Mouse (Mus musculus) liver, postnatal 0 days (tissue): ENCODE results near the gene Pitx3. TPM values are rescaled to one million over a fixed set of nuclear protein-coding genes. Genes with fewer than 3 reads are reported as not detected.

Experiments
- ATAC-seq: fragments of 200-750 bp; cut with Nextera tagmentation; 2 replicates; pipeline ENCODE4 v1.8.0; 2017; ENCODE audit warnings: mild to moderate bottlenecking, moderate library complexity
- DNase-seq: peaks from one replicate; pipeline ENCODE4 v3.0.0-alpha.2; 2016
- H3K27ac ChIP-seq: fragments of 300-500 bp; sonication (generic); 2 replicates; pipeline ENCODE4 v1.5.1; 2014; ENCODE audit warnings: antibody characterized with exemption, moderate library complexity, mild to moderate bottlenecking, low read depth
- H3K27me3 ChIP-seq: fragments of 300-500 bp; sonication (generic); 2 replicates; pipeline ENCODE4 v1.6.1; 2014; ENCODE audit warnings: low read length, control low read depth, mixed read lengths; ENCODE audit not compliant: insufficient read depth
- H3K36me3 ChIP-seq: fragments of 300-500 bp; sonication (generic); replicated peaks from 2 replicates; pipeline ENCODE4 v1.6.1; 2014; ENCODE audit warnings: mild to moderate bottlenecking, control low read depth, low read length, moderate library complexity, mixed read lengths; ENCODE audit not compliant: insufficient read depth
- H3K4me1 ChIP-seq: fragments of 300-500 bp; sonication (generic); 2 replicates; pipeline ENCODE4 v1.6.1; 2014; ENCODE audit warnings: antibody characterized with exemption, mild to moderate bottlenecking, control low read depth; ENCODE audit not compliant: insufficient read depth
- H3K4me2 ChIP-seq: fragments of 300-500 bp; sonication (generic); 2 replicates; pipeline ENCODE4 v1.6.1; 2014; ENCODE audit warnings: low read depth, mild to moderate bottlenecking, low read length, moderate library complexity, mixed read lengths
- H3K4me3 ChIP-seq: fragments of 300-500 bp; sonication (generic); 2 replicates; pipeline ENCODE4 v1.5.1; 2014; ENCODE audit warnings: low read depth, low read length
- H3K9ac ChIP-seq: fragments of 300-500 bp; sonication (generic); replicated peaks from 2 replicates; pipeline ENCODE4 v1.6.1; 2014; ENCODE audit warnings: mild to moderate bottlenecking, moderate library complexity
- H3K9me3 ChIP-seq: fragments of 300-500 bp; sonication (generic); 2 replicates; pipeline ENCODE4 v1.6.1; 2016; ENCODE audit warnings: mild to moderate bottlenecking, control low read depth, low read length, mixed read lengths
- CTCF ChIP-seq: sonication (generic); IDR thresholded peaks from 2 replicates; pipeline ENCODE4 v1.5.1; 2016; ENCODE audit warnings: antibody characterized with exemption, low read depth
- EP300 ChIP-seq: IDR thresholded peaks from 2 replicates; pipeline ENCODE4 v1.6.1; 2016; ENCODE audit warnings: antibody characterized with exemption, low read depth, mild to moderate bottlenecking
- WGBS: fragments of 180-500 bp; shearing (Covaris S2); extraction: QIAGEN DNeasy Blood & Tissue Kit; methylation state at CpG from one replicate; pipeline ENCODE4 v1.1.7; 2014; ENCODE audit not compliant: insufficient replicate concordance; 5-methylcytosine and 5-hydroxymethylcytosine counted together
- polyA plus RNA-seq: library from polyadenylated mRNA; unstranded; fragments of >200 nt; fragmentation: Nextera tagmentation; extraction: Ambion mirVana; gene quantifications from 2 replicates; pipeline ENCODE4 v1.2.1, GENCODE M21; 2015

Gene Pitx3
- polyA plus RNA-seq, 1 experiment from 2014 or later, result not detected

DNA sequence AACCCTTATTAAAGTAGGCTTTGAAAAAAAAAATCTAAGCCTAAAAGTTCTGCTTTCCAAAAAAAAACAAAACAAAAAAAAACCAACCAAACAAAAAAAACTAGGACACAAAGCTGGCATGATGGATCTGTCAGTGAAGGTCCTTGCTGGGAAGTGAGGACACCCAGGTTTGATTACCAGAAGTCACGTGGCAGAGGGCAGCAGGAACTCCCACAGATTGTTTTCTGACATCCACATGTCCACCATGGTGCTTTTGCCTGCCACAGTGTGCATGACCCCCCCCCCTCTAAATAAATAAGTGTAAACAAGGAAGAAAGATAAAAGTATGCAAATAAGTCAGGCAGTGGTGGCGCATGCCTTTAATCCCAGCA is 44.0 kb downstream of the Pitx3 start:
- peak; percentile 51; the same call in 1 of the 2 replicates for ATAC-seq
- Histone ChIP-seq H3K27ac (no peak overlapping the region), H3K4me1 (no peaks in the 10 kb centered on the region), H3K27me3 (no peaks in the 10 kb centered on the region), H3K9me3 (0 out of 2 replicates have a peak, but pooled peaks cover 2% of the 10 kb centered on the region), H3K4me2 (no peak overlapping the region), H3K9ac (no peak overlapping the region), H3K36me3 (no peaks in the 10 kb centered on the region), H3K4me3 (no peak overlapping the region)
- DNase-seq, result no peak
- 66% methylated on average over 2 of the region's 2 CpGs for WGBS
- no peak for TF ChIP-seq EP300
- no peak for TF ChIP-seq CTCF

DNA sequence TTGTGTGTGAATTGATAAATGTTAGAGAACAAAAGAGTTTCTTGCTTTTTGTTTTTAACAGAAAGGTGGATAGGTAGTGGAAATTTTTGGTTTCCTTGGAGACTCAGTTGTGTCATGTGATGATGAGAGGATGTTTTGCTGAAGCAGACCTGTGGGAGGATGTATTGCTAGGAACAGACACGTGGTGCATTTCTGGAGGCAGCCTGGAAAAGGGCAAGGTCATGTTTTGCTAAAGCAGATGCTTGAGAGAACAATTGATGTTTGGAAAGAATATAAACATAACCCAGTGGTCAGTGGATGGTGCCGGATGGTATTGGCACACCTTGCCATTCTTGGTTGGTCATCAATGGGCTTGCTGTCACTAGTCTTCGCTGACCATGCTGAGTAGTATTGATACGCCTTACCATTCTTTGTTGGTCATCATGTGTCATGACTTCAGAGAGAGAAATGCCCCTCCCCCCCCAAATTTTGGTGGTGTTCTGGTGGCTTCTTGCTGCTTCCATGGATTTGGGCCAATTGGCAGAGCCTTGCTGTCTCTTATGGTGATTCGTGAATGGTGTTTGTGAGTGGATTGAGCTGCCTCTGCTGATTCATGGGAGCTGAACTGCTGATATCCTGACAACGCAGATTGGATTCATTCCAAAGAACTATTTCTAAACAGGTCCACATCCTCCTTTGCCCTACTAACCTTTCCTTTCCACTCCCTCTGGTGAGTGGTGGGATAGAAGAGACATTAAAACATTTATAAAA is 44.5 kb downstream of the Pitx3 start:
- no peaks in the 10 kb centered on the region for H3K4me1 ChIP-seq
- DNase-seq, result no peak
- no peak overlapping the region for H3K27ac ChIP-seq
- WGBS, result 76% methylated on average over 5 of the region's 6 CpGs
- H3K9me3 ChIP-seq, result 0 out of 2 replicates have a peak, but pooled peaks cover 2% of the 10 kb centered on the region
- no peak overlapping the region for H3K4me2 ChIP-seq
- no peaks in the 10 kb centered on the region for H3K36me3 ChIP-seq
- H3K9ac ChIP-seq, result no peak overlapping the region
- no peaks in the 10 kb centered on the region for H3K27me3 ChIP-seq
- ATAC-seq, result peak; percentile 71; the same call in 1 of the 2 replicates
- TF ChIP-seq EP300 (no peak), CTCF (no peak)
- no peak overlapping the region for H3K4me3 ChIP-seq

DNA sequence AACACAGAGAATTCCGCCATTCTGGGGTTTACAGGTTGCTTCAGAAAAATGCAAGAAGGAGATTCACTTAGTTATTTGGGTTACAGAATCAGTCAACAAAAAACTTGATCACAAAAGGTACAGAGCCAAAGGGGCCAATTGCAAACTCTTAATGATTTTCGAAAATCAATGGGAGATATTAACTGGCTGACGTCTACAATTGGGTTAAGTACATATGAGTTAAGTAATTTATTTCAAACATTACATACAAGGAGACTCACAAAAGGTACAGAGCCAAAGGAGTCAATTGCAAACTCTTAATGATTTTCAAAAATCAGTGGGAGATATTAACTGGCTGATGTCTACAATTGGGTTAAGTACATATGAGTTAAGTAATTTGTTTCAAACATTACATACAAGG is 48.6 kb downstream of the Pitx3 start:
- H3K9me3 ChIP-seq, result 0 out of 2 replicates have a peak, but pooled peaks cover 2% of the 10 kb centered on the region
- no peak overlapping the region for H3K4me3 ChIP-seq
- ATAC-seq (no peak), DNase-seq (no peak)
- TF ChIP-seq CTCF (no peak), EP300 (no peak)
- H3K27me3 ChIP-seq, result no peaks in the 10 kb centered on the region
- no peaks in the 10 kb centered on the region for H3K36me3 ChIP-seq
- WGBS, result 77% methylated on average over 3 of the region's 3 CpGs
- H3K4me2 ChIP-seq, result no peak overlapping the region
- H3K4me1 ChIP-seq, result no peaks in the 10 kb centered on the region
- no peak overlapping the region for H3K27ac ChIP-seq
- H3K9ac ChIP-seq, result no peak overlapping the region

DNA sequence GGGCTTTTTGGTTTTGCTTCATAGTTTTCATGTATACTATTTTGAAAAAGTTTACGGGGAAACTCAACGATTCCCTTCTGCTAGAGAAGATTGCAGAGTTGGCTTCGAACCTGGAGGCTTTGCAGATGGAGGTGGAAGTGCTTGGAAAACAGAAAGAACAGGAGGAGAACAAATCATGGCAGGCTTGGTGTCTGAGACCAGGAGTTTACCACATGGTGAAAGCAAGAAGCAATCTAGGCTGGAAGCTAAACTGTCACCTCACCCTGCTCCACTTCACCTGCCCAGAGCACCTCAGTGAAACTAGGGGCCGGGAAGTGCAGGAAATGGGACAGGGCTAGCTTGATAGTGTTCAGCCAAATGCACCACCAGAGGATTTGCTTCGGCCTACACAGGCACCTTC is 51.7 kb downstream of the Pitx3 start:
- no peak for TF ChIP-seq EP300
- no peak for TF ChIP-seq CTCF
- no peak for DNase-seq
- H3K9ac ChIP-seq, result no peak overlapping the region
- no peak overlapping the region for H3K4me3 ChIP-seq
- H3K9me3 ChIP-seq, result 0 out of 2 replicates have a peak, but pooled peaks cover 2% of the 10 kb centered on the region
- H3K4me2 ChIP-seq, result no peak overlapping the region
- no peak overlapping the region for H3K27ac ChIP-seq
- H3K36me3 ChIP-seq, result no peaks in the 10 kb centered on the region
- no peaks in the 10 kb centered on the region for H3K27me3 ChIP-seq
- ATAC-seq, result no peak
- H3K4me1 ChIP-seq, result no peaks in the 10 kb centered on the region
- 85% methylated on average over 5 of the region's 5 CpGs for WGBS

DNA sequence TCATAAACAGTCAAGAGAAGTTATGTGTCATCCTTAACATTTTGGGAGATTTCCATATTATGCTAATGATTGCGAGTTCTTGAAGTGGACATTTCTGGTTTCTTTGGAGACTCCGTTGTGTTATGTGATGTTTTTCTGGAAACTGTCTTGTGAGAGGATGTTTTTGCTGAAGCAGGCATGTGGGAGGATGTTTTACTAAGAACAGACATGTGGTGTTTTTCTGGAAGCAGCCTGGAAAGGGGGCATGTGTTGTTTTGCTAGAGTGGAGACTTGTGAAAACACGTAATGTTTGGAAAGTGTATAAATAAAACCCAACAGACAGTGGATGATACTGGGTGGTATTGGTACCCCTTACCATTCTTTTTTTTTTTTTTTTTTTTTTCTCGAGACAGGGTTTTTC is 52.8 kb downstream of the Pitx3 start:
- Histone ChIP-seq H3K4me3 (no peak overlapping the region), H3K36me3 (no peaks in the 10 kb centered on the region), H3K4me1 (no peaks in the 10 kb centered on the region), H3K4me2 (no peak overlapping the region), H3K9ac (no peak overlapping the region), H3K27ac (no peak overlapping the region), H3K27me3 (no peaks in the 10 kb centered on the region), H3K9me3 (no peaks in the 10 kb centered on the region)
- TF ChIP-seq CTCF, result no peak
- no peak for TF ChIP-seq EP300
- no peak for ATAC-seq
- DNase-seq, result no peak
- WGBS, result 85% methylated on average over 4 of the region's 4 CpGs

DNA sequence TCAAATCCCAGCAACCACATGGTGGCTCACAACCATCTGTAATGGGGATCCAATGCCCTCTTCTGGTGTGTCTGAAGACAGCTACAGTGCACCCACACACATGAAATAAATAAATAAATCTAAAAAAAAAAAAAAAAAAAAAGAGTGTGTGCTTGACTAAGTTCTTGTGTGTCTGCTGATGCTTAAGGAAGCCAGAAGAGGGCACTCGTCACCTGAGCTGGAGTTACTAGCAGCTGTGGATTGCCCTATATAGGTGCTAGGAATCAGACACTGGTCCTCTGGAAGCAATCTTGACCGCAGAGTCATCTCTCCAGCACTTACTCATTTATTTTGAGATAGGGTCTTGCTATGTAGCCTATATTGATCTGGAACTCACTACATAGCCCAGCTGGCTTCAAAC is 54.0 kb downstream of the Pitx3 start:
- no peak overlapping the region for H3K4me2 ChIP-seq
- ATAC-seq (no peak), DNase-seq (no peak)
- H3K27ac ChIP-seq, result no peak overlapping the region
- 85% methylated on average over 2 of the region's 2 CpGs for WGBS
- H3K9me3 ChIP-seq, result no peaks in the 10 kb centered on the region
- H3K9ac ChIP-seq, result no peak overlapping the region
- H3K27me3 ChIP-seq, result no peaks in the 10 kb centered on the region
- no peak overlapping the region for H3K4me3 ChIP-seq
- no peak for TF ChIP-seq CTCF
- no peak for TF ChIP-seq EP300
- no peaks in the 10 kb centered on the region for H3K4me1 ChIP-seq
- H3K36me3 ChIP-seq, result no peaks in the 10 kb centered on the region
